Mouse (Mus musculus) CD4-positive naive resting alpha-beta T cell, adult 76 days (primary cell): Measurements from ENCODE around the gene Mturn. TPM values are rescaled to one million over a fixed set of nuclear protein-coding genes. Genes with fewer than 3 reads are reported as not detected.

Source experiments
- total RNA-seq: library from RNA; stranded (reverse); gene quantifications from one replicate; pipeline ENCODE4 v1.2.4, GENCODE M21; 2023

Mturn gene
- 42.4 TPM for total RNA-seq

GRCm38 (mm10) chr6:54680891-54681745 is at the start of gene Mturn:
Gene Mturn, plus strand, starts transcription at chr6:54681624.

Other genes starting within 250 kb of the Mturn start
- gene Scrn1, start 115.1 kb upstream of the Mturn start, total RNA-seq = not detected
- 6.4 TPM for gene Plekha8, start 86.5 kb upstream of the Mturn start, total RNA-seq
- 0.26 TPM for gene Fkbp14, start 84.3 kb upstream of the Mturn start, total RNA-seq
- 86.8 TPM for gene Znrf2, start 135.3 kb downstream of the Mturn start, total RNA-seq